Mouse (Mus musculus): ENCODE data around the gene Rab11a.
"Not testable (repeated sequence)": the region's sequence is repeated elsewhere in the genome, so short reads cannot be mapped to it uniquely, and the experiment has no call there.

The Rab11a gene

GRCm38 (mm10) chr9:64747735-64748134 lies 10.2 kb upstream of the Rab11a start:
- no peak for DNase-seq (ENCODE audit: low read depth, low spot score)

DNA sequence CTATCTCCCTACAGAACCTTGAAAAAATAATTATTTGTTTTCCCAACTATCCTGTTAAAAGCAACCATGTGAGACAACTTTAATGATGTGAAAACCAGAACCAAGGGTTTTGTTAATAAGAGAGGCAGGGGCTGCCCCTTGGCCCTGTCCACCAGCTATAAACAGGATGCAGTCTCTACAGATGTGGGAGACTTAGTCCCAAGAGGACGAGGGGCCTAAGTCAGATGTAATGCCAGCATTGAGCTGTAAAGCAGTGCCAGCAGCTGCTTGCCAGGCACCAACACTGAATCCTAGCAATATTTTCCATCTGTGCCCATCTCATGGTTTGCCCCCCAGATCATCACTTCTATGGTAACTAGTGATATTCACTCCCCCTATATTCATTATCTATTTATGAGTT lies 4.9 kb upstream of the Rab11a start:
- no peak for DNase-seq (ENCODE audit: low read depth, low spot score)

DNA sequence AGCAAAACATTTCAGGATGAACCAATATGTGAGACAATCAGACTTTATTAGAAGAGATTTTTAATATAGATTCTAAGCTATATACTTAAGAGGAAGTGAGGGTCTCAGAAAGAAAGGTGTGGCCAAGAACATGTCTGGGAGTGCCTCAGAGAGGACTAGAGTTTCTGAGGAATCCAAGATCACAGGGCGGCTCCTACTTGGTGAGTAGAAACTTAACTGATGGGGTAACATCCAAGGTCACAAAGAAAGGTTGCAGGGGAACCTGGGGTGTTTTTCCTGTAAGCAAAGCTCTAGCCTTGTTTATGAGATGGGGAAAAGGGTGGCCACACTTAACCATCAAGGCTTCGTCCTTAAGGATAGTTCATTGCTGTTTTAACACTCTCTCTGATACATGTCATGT lies 1.4 kb upstream of the Rab11a start:
- peak; percentile 19 for DNase-seq (ENCODE audit: low read depth, low spot score)

DNA sequence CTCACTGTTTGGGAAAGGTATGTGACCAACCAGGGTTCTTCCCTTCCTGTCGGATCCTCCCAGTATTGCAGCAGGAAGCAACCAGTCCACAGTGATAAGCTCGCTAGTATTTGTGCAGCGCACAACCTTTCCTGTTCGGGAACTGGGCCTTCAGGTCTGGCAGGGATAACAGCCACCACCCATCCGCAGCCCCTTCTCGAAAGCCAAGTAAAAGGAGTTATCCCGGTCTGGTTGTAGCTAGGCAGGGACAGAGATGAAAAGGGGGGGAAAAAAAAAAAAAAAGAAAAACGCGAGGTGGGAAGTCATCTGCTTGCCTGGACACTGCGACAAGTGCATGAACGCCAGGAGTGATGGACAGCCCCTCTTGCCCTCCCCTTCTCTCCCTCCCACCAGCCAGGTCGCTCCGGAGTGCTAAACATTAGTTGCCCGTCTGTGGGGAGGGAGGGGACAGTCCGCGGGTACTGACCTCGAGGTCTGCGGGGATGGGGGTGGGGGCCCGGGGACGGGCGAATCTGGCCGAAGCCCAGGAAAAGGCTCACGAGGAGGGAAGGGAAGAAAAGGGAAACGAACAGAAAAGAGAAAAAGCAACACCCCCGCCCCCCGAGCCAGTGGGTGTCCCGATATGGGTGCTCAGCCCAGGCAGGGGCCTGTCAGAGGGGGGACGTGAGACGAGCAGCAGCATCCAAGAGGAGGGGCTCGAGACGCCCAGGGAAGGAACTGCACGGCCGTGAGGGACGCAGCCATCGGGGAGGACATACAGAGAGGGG lies 736 bp downstream of the Rab11a start:
- DNase-seq (ENCODE audit: low read depth, low spot score): peak; percentile 82

- DNase-seq (ENCODE audit: low read depth, low spot score): peak; percentile 17
Observed at GRCm38 (mm10) chr9:64736076-64736638, 1.4 kb downstream of the Rab11a start.

DNA sequence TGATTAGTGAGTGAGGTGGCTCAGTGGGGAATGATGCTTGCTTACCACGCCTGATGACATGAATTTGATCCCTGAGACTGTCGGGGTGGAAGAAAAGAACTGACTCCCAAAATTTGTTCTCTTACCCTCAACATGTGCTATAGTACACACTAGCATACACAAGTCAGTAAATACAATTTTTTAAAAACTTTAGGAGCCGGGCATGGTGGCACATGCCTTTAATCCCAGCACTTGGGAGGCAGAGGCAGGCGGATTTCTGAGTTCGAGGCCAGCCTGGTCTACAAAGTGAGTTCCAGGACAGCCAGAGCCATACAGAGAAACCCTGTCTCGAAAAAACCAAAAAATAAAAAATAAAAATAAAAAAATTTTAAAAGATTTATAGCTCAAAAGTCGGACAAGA lies 2.6 kb downstream of the Rab11a start:
- not testable (repeated sequence) for DNase-seq (ENCODE audit: low read depth, low spot score)

- no peak for DNase-seq (ENCODE audit: low read depth, low spot score)
Observed at GRCm38 (mm10) chr9:64734166-64734565, 3.4 kb downstream of the Rab11a start.

DNA sequence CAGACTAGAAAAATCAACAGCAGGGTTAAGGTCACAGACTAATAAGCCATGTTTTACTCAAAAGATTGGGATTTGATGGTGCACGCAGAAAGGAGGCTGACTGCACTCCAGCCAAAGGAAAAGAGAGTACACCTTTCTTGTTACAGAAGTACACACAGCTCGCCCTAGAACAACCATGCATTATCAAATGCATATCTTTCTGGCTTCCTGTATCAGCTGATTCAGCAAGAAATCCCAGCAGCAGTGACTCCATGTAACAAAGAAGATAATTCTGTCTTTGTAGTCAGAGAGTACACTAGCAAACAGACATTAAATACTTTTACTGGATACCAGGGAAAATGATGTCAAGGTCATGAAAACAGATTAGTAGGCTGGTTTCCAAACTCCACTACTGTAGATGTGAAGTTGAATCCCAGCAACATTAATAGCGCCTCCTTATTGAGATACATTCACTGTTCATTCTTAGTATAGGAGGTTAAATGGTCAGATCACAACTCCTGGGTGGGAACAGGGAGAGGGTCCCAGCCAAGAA lies 6.5 kb downstream of the Rab11a start:
- DNase-seq (ENCODE audit: low read depth, low spot score): no peak

DNA sequence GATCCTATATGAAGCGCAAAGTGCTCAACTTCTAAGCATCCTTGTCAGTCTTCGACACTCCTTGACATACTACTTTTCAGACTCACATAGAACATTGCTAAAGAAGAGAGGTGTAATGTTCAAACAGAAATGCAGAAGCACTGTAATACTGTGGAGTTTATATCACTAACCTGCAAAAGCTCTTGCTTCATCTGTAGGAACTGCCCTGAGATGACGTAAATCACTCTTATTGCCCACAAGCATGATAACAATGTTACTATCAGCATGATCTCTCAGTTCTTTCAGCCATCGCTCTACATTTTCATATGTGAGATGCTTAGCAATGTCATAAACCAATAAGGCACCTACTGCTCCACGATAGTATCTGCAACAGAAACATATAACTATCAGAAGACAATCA lies 11.1 kb downstream of the Rab11a start:
- DNase-seq (ENCODE audit: low read depth, low spot score): no peak

DNA sequence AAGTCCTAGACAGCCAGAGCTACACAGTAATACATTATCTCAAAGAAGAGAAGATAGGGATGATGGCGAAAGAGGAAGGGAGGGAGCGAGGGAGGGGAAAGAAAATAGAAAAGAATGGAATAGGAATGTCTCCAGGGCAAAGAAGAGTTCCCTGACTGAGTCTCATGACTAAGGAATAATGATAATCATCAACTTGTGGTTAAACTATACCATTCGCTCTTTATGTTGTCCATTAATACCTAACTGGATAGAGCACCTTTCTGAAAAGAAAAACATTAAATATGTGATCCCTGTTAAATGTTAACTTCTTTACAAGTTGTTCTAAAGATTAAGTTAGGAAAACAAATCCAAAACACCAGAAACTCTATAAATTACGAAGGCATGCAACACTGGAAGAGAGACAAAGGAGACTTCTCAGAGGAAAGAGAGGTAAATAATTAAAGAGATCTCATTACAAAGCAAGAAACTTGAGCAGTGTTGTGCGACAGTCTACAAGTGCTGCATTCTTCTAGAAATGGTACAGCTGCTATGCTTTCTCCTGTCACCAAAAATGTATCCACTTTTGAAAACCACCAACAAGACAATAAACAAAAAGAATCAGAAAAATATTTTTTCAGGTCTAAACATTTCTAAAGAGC lies 17.9 kb downstream of the Rab11a start:
- DNase-seq (ENCODE audit: low read depth, low spot score): no peak

DNA sequence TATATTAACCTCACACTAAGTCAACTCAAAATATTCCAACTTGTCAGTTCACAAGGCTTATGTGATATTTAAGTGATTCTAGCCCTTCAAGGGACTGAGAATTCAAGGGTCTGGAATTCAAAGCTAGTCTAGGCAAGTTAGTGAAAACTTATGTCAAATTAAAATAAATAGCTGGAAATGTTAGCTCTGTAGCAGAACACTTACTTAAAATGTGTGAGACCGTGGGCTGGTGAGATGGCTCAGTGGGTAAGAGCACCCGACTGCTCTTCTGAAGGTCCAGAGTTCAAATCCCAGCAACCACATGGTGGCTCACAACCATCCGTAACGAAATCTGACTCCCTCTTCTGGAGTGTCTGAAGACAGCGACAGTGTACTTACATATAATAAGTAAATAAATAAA lies 27.3 kb downstream of the Rab11a start:
- DNase-seq (ENCODE audit: low read depth, low spot score): not testable (repeated sequence)

GRCm38 (mm10) chr9:64704073-64704840 lies 33.3 kb downstream of the Rab11a start:
- DNase-seq (ENCODE audit: low read depth, low spot score): no peak

- no peak for DNase-seq (ENCODE audit: low read depth, low spot score)
Observed at GRCm38 (mm10) chr9:64703420-64703965, 34.1 kb downstream of the Rab11a start.

GRCm38 (mm10) chr9:64702937-64703336 lies 34.6 kb downstream of the Rab11a start:
- no peak for DNase-seq (ENCODE audit: low read depth, low spot score)

DNA sequence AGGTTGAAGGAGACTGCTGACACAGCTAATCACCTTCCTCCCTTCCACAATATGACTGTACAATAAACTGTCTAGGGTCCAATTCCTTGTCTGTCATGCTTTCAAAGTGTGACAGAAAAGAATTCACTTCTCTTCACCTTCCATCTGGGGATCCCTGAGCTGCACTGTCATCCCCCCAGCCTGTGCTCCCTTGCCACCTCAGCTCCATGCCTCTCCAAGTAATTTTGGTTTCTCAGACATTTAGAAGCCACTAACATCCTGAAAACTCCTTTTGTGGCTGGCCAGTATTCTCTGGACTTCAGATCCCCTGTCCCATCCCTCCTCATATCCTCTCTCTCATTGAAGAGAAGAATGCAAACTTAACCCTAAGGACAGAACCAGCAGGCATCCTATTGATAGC lies 35.2 kb downstream of the Rab11a start:
- DNase-seq (ENCODE audit: low read depth, low spot score): no peak

DNA sequence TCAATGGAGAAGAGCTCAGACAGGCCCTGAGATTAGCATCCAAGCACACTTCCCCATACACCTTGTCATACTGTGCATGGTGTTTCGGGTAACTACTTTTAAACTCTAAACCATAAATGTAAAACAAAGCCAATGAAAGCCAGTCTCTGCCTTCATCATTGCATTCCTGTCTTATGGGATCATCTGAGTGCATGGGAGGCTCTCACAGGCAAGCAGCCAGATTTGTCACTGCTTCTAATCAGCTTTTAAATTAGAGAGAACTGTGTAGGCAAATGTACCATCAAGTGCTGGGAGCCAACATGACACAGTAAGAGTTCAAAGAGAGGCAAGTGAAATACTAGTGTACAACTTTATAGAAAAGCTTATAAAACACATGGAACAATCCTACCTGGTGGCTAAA lies 35.9 kb downstream of the Rab11a start:
- no peak for DNase-seq (ENCODE audit: low read depth, low spot score)

DNA sequence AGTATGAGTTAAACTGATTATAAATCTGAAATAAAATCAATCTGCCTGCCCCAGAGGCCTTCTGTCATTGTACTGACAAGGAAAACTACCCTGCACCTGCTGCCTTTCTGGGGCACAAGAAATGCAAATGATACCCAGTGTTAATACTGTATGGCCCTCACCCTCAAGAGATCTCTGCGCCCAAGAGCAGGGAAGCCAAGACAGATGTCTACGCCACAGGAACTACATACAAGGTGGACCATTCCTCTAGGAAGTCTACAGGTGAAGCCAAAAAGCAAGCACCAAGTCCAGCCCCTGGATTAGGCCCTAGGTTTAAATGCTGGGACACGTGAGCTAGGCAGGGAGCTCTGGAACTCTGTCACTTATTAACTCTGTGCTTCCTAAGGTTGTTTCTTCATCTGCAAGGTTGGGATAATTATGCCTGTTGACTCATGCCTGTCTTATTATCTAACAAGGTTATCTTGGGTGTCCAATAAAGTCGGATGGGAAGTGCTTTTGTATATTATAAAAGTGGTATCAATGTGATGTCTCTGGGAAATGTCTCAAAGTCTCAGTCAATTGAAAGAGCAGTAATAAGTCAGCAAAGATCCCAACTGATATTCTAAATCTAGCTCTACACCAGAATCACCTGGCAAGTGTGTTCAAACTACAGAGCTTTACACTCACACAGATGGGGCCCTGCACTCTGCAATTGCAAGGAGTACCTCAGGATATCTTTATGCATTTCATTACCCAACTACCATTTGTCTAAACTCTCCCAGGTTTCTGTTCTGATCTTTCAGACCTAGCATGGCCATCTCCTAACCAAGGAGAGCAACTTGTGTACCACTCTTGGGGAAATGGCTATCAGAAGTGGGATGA lies 36.9 kb downstream of the Rab11a start:
- no peak for DNase-seq (ENCODE audit: low read depth, low spot score)

- DNase-seq (ENCODE audit: low read depth, low spot score): no peak
Observed at GRCm38 (mm10) chr9:64698586-64698985, 39.0 kb downstream of the Rab11a start.

DNA sequence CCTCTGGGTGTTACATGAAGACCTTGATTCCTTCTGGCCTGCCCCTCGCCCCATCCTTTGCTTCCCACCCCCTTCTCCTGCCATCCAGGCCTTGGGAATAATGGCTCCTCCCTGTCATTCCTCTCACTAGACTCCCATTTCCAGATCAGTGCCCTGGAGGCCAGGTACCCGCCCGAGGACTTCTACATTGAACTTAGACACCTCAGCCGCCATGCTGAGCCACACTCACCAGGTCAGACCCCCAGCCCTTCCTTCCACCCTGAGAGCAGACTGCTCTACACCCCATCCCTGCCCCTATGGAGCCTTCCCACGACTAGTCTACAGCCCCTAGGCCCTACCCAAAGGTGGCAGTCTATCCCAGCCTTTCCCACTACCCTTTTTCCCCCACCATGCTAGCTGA lies 39.9 kb downstream of the Rab11a start:
- DNase-seq (ENCODE audit: low read depth, low spot score): no peak

GRCm38 (mm10) chr9:64697006-64697405 lies 40.6 kb downstream of the Rab11a start:
- DNase-seq (ENCODE audit: low read depth, low spot score): no peak

- no peak for DNase-seq (ENCODE audit: low read depth, low spot score)
Observed at GRCm38 (mm10) chr9:64696404-64696803, 41.2 kb downstream of the Rab11a start.

All from ES-CJ7 (cell line).